Mouse (Mus musculus) heart, postnatal 0 days (tissue): ENCODE results near the gene Sh3bgrl2. TPM values are rescaled to one million over a fixed set of nuclear protein-coding genes. Genes with fewer than 3 reads are reported as not detected.

Source experiments
- ATAC-seq: fragments of 200-750 bp; cut with Nextera tagmentation; 2 replicates; pipeline ENCODE4 v1.8.0; 2017; ENCODE audit warnings: low read depth, moderate number of reproducible peaks, moderate library complexity; ENCODE audit not compliant: insufficient read depth
- DNase-seq: peaks from one replicate; pipeline ENCODE4 v3.0.0-alpha.2; 2016; ENCODE audit warnings: low spot score
- H3K27ac ChIP-seq: fragments of 300-500 bp; sonication (generic); 2 replicates; pipeline ENCODE4 v1.5.1; 2014; ENCODE audit warnings: low read depth, mild to moderate bottlenecking
- H3K27me3 ChIP-seq: fragments of 300-500 bp; sonication (generic); 2 replicates; pipeline ENCODE4 v1.6.1; 2014; ENCODE audit warnings: low read length, mixed read lengths; ENCODE audit not compliant: control insufficient read depth, insufficient read depth
- H3K36me3 ChIP-seq: fragments of 300-500 bp; sonication (generic); replicated peaks from 2 replicates; pipeline ENCODE4 v1.6.1; 2014; ENCODE audit warnings: low read length, mixed read lengths; ENCODE audit not compliant: control insufficient read depth, insufficient read depth
- H3K4me1 ChIP-seq: fragments of 300-500 bp; sonication (generic); 2 replicates; pipeline ENCODE4 v1.6.1; 2014; ENCODE audit warnings: antibody characterized with exemption; ENCODE audit not compliant: control insufficient read depth, insufficient read depth
- H3K4me2 ChIP-seq: fragments of 300-500 bp; sonication (generic); 2 replicates; pipeline ENCODE4 v1.6.1; 2014; ENCODE audit warnings: low read depth, mild to moderate bottlenecking, low read length, moderate library complexity
- H3K4me3 ChIP-seq: fragments of 300-500 bp; sonication (generic); 2 replicates; pipeline ENCODE4 v1.5.1; 2014; ENCODE audit warnings: low read depth, low read length
- H3K9ac ChIP-seq: fragments of 300-500 bp; sonication (generic); replicated peaks from 2 replicates; pipeline ENCODE4 v1.6.1; 2014; ENCODE audit warnings: low read depth, low read length, mixed read lengths
- H3K9me3 ChIP-seq: fragments of 300-500 bp; sonication (generic); replicated peaks from 2 replicates; pipeline ENCODE4 v1.6.1; 2016; ENCODE audit warnings: low read length; ENCODE audit not compliant: control insufficient read depth
- CTCF ChIP-seq: IDR thresholded peaks from 2 replicates; pipeline ENCODE4 v1.5.1; 2016; ENCODE audit warnings: antibody characterized with exemption, control low read depth, low read depth
- EP300 ChIP-seq: IDR thresholded peaks from 2 replicates; pipeline ENCODE4 v1.6.1; 2016; ENCODE audit warnings: antibody characterized with exemption, low read depth
- WGBS: fragments of 180-500 bp; shearing (Covaris S2); extraction: QIAGEN DNeasy Blood & Tissue Kit; methylation state at CpG from one replicate; pipeline ENCODE4 v1.1.7; 2014; 5-methylcytosine and 5-hydroxymethylcytosine counted together
- polyA plus RNA-seq: library from polyadenylated mRNA; unstranded; fragments of >200 nt; fragmentation: Nextera tagmentation; extraction: Ambion mirVana; gene quantifications from 2 replicates; pipeline ENCODE4 v1.2.1, GENCODE M21; 2015
- total RNA-seq: library from RNA; depleted of rRNA; stranded (reverse); fragments of >200 nt; gene quantifications from 2 replicates; pipeline ENCODE4 v1.2.3, GENCODE M21; 2014; ENCODE audit warnings: low replicate concordance

The Sh3bgrl2 gene
- total and polyA plus RNA-seq, 2 experiments from 2014 or later, result 3.8 to 5.7 TPM

DNA sequence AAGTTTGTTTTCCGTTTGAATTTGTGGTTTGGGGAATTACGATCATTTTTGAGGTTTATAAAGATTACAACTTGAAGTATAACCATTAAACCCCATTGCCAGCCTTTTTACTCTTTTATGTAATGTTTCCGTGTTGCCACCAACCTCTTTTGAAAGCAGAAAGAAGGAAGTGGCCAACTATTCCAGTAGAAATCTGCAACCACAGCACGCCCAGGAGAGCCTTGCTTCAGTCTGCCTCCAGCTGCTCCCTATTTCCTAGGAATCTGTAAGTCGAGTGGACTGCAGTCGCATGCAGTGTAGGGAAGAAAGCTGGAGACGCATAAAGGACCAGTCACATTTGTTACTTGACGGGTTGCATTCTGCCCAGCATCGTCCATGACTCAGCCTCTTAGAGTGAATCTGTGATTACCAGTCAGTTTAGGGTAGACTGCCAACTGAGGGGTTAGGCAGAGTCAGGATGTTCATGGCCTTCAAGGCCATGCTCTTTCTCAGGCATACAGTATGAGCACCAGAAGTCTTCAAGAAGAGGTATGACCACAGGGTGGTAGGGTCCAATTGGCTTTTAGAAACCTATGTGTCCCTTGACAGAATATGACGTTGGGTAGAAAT is 43.8 kb downstream of the Sh3bgrl2 start:
- Histone ChIP-seq H3K9me3 (no peaks in the 10 kb centered on the region), H3K36me3 (no peaks in the 10 kb centered on the region), H3K27me3 (no peaks in the 10 kb centered on the region), H3K4me2 (no peak overlapping the region), H3K27ac (no peak overlapping the region), H3K4me1 (no peaks in the 10 kb centered on the region), H3K9ac (no peak overlapping the region), H3K4me3 (no peak overlapping the region)
- no peak for DNase-seq
- 87% methylated on average over 10 of the region's 10 CpGs for WGBS
- ATAC-seq, result no peak
- no peak for TF ChIP-seq CTCF
- TF ChIP-seq EP300, result no peak

DNA sequence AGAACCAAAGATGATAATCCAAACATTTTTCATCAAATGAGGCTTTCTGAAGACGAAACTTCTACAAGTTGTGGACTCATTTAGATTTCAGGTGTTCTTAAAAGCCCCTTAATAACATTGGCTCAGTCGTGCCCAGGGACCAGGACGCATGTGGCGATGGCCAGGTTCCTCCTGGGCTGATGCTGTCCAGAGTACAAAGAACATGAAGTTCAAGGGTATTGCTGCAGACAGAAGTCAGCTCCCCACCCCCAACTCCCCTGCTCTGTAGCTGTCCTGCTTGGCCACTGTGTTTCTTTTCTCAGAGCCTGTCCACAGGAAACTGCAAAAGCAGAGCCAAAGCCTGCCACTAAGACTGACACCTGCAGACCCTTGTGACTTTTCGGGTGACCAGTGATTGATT is 45.7 kb downstream of the Sh3bgrl2 start:
- Histone ChIP-seq H3K9ac (no peak overlapping the region), H3K4me1 (no peaks in the 10 kb centered on the region), H3K36me3 (no peaks in the 10 kb centered on the region), H3K27ac (no peak overlapping the region), H3K4me2 (no peak overlapping the region), H3K27me3 (no peaks in the 10 kb centered on the region), H3K4me3 (no peak overlapping the region), H3K9me3 (no peaks in the 10 kb centered on the region)
- TF ChIP-seq EP300 (no peak), CTCF (no peak)
- WGBS, result 83% methylated on average over 5 of the region's 5 CpGs
- ATAC-seq, result no peak
- no peak for DNase-seq

DNA sequence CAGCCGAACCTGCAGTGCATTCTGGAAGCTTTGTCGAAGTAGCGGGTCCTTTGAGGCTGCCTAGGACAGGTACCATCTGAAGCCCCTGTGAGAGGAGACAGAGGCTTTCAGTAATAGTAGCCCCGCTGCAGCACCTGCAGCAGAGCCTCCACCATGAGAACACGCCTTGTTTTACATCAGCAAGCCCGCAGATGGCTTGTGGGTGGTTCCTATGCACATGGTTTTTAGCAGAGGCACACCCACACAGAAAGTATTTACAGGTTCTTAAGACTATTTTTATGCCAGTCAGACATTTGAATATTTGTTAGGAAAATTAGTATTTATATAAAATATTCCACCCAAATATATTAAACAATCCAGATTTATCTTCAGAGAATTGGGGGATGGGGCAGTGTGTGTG is 48.0 kb downstream of the Sh3bgrl2 start:
- Histone ChIP-seq H3K4me2 (no peak overlapping the region), H3K9me3 (no peaks in the 10 kb centered on the region), H3K4me1 (no peaks in the 10 kb centered on the region), H3K9ac (no peak overlapping the region), H3K27me3 (no peaks in the 10 kb centered on the region), H3K27ac (no peak overlapping the region), H3K36me3 (no peaks in the 10 kb centered on the region), H3K4me3 (no peak overlapping the region)
- TF ChIP-seq CTCF, result no peak
- TF ChIP-seq EP300, result no peak
- ATAC-seq (no peak), DNase-seq (no peak)
- 88% methylated on average over 6 of the region's 6 CpGs for WGBS

DNA sequence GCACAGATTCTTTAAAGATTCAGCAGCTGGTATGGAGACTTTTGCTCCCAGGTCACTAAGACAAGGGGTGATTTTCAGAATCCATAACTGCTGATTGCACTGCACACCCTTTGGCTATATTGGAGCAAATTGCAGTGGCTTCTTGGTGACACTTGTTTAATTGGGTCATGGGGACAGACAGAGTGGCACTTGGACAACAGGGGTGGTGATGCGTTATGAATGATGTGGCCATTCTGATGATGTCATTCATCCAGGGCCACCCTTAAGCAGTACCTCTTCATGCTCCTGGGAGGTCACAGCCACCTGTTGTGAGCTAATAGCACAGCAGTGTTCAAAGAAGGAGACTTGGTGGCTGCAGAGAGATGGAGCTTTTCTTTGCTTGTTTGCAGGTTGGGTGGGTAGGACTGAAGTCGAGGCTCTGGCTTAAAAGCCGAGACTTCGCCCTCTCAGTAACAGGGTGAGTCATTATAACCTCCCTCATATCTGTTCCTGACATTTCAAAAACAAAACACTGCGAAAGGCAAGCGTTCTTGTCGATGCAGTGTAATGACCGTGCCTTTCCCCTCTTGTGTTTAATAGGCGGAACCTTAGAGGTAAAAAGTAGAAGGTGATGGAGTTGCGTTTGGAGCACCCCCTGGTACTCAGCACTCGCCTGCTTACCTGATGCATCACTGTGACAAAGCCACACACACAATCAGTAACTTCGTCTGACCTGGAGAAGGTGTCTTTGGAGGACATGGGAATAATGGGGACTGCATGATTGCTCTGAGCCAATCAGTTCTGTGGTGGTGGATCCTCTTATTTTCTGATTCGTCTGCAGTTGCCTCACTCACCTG is 48.7 kb downstream of the Sh3bgrl2 start:
- no peak for DNase-seq
- TF ChIP-seq EP300 (no peak), CTCF (no peak)
- H3K9me3 ChIP-seq, result no peaks in the 10 kb centered on the region
- no peaks in the 10 kb centered on the region for H3K27me3 ChIP-seq
- H3K9ac ChIP-seq, result no peak overlapping the region
- 81% methylated on average over 13 of the region's 13 CpGs for WGBS
- ATAC-seq, result no peak
- H3K4me1 ChIP-seq, result 0 out of 2 replicates have a peak, but pooled peaks cover under 1% of the 10 kb centered on the region
- H3K36me3 ChIP-seq, result no peaks in the 10 kb centered on the region
- H3K4me3 ChIP-seq, result no peak overlapping the region
- no peak overlapping the region for H3K27ac ChIP-seq
- H3K4me2 ChIP-seq, result no peak overlapping the region

DNA sequence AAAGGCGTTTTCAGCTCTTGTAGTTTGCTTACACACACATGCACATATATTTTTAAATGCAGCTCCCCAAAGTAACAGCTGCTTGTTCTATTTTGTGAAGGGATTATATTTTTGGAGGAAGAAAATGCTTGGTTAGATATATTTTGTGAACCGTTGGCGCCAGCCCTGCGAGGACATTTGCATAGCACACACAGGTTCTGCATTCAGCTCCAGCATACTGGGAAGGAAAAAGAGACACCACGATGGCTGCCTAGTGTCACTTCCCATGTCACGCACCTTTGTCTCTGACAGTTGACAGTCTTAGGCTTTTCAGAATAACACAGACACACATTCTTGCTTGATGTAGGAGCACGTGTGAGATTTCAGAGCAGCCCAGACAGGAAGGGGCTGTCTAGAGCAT is 49.9 kb downstream of the Sh3bgrl2 start:
- ATAC-seq (no peak), DNase-seq (no peak)
- TF ChIP-seq CTCF (no peak), EP300 (no peak)
- WGBS, result 69% methylated on average over 7 of the region's 7 CpGs
- Histone ChIP-seq H3K9ac (no peak overlapping the region), H3K36me3 (no peaks in the 10 kb centered on the region), H3K27ac (no peak overlapping the region), H3K4me3 (no peak overlapping the region), H3K27me3 (no peaks in the 10 kb centered on the region), H3K4me1 (0 out of 2 replicates have a peak, but pooled peaks cover 6% of the 10 kb centered on the region), H3K4me2 (no peak overlapping the region), H3K9me3 (no peaks in the 10 kb centered on the region)
